Mouse (Mus musculus): ENCODE results near the gene Islr.
A peak's percentile ranks its signal among the peaks of the same experiment; 100 is the strongest.

The Islr gene

GRCm38 (mm10) chr9:58150733-58151361 lies 53.3 kb downstream of the Islr start:
- no peak for DNase-seq

GRCm38 (mm10) chr9:58148806-58149205 lies 55.3 kb downstream of the Islr start:
- DNase-seq: no peak

GRCm38 (mm10) chr9:58145417-58145816 lies 58.7 kb downstream of the Islr start:
- DNase-seq: no peak

- DNase-seq: no peak
These were observed 59.4 kb downstream of the Islr start for GRCm38 (mm10) chr9:58144664-58145063.

GRCm38 (mm10) chr9:58143419-58143818 lies 60.7 kb downstream of the Islr start:
- DNase-seq: no peak

GRCm38 (mm10) chr9:58139947-58140346 lies 64.2 kb downstream of the Islr start:
- no peak for DNase-seq

- no peak for DNase-seq
These were observed 68.2 kb downstream of the Islr start for GRCm38 (mm10) chr9:58135921-58136321.

GRCm38 (mm10) chr9:58134906-58135305 lies 69.2 kb downstream of the Islr start:
- peak; percentile 79 to 80 for DNase-seq

GRCm38 (mm10) chr9:58133893-58134884 lies 69.9 kb downstream of the Islr start:
- DNase-seq: no peak

GRCm38 (mm10) chr9:58131735-58132134 lies 72.4 kb downstream of the Islr start:
- DNase-seq: no peak

- DNase-seq: no peak
These were observed 73.2 kb downstream of the Islr start for GRCm38 (mm10) chr9:58130909-58131308.

- DNase-seq: no peak
These were observed 74.6 kb downstream of the Islr start for GRCm38 (mm10) chr9:58129508-58129907.

GRCm38 (mm10) chr9:58128926-58129413 lies 75.1 kb downstream of the Islr start:
- no peak for DNase-seq

- no peak for DNase-seq
These were observed 78.3 kb downstream of the Islr start for GRCm38 (mm10) chr9:58125811-58126210.

GRCm38 (mm10) chr9:58125085-58125484 lies 79.0 kb downstream of the Islr start:
- DNase-seq: no peak

- no peak for DNase-seq
These were observed 85.4 kb downstream of the Islr start, which contains the start of gene Ccdc33 for GRCm38 (mm10) chr9:58118671-58119070. Gene Ccdc33 (minus strand): TSS chr9:58118823.

- DNase-seq: no peak
These were observed 88.0 kb downstream of the Islr start for GRCm38 (mm10) chr9:58116024-58116651.

GRCm38 (mm10) chr9:58115297-58115925 lies 88.7 kb downstream of the Islr start:
- no peak for DNase-seq

GRCm38 (mm10) chr9:58114019-58114418 lies 90.1 kb downstream of the Islr start:
- DNase-seq: no peak

- peak; percentile 63 to 69 for DNase-seq
These were observed 90.7 kb downstream of the Islr start for GRCm38 (mm10) chr9:58113279-58113884.

- peak; percentile 72 to 88 for DNase-seq
These were observed 91.2 kb downstream of the Islr start for GRCm38 (mm10) chr9:58112866-58113278.

GRCm38 (mm10) chr9:58112321-58112751 lies 91.8 kb downstream of the Islr start:
- DNase-seq: no peak
